Mouse (Mus musculus) forebrain, embryonic 13.5 days (tissue): Measurements from ENCODE around the gene Wwtr1. TPM values are rescaled to one million over a fixed set of nuclear protein-coding genes. Genes with fewer than 3 reads are reported as not detected.

ENCODE experiments used
- ATAC-seq: fragments of 200-750 bp; cut with Nextera tagmentation; 2 replicates; pipeline ENCODE4 v1.8.0; 2017
- H3K27ac ChIP-seq: fragments of 300-500 bp; sonication (generic); 2 replicates; pipeline ENCODE4 v1.5.1; 2015; ENCODE audit warnings: inconsistent platforms, mild to moderate bottlenecking, moderate library complexity
- H3K27me3 ChIP-seq: fragments of 300-500 bp; sonication (generic); 2 replicates; pipeline ENCODE4 v1.6.1; 2015; ENCODE audit warnings: mild to moderate bottlenecking, inconsistent platforms
- H3K36me3 ChIP-seq: fragments of 300-500 bp; sonication (generic); 2 replicates; pipeline ENCODE4 v1.6.1; 2015; ENCODE audit warnings: mild to moderate bottlenecking, inconsistent platforms; ENCODE audit not compliant: poor library complexity, severe bottlenecking
- H3K4me1 ChIP-seq: fragments of 300-500 bp; sonication (generic); 2 replicates; pipeline ENCODE4 v1.6.1; 2015; ENCODE audit warnings: inconsistent platforms
- H3K4me2 ChIP-seq: fragments of 300-500 bp; sonication (generic); 2 replicates; pipeline ENCODE4 v1.6.1; 2015; ENCODE audit warnings: inconsistent platforms, mild to moderate bottlenecking, moderate library complexity
- H3K4me3 ChIP-seq: fragments of 300-500 bp; sonication (generic); 2 replicates; pipeline ENCODE4 v1.5.1; 2015; ENCODE audit warnings: mild to moderate bottlenecking, inconsistent platforms
- H3K9ac ChIP-seq: fragments of 300-500 bp; sonication (generic); 2 replicates; pipeline ENCODE4 v1.6.1; 2015; ENCODE audit warnings: mild to moderate bottlenecking, inconsistent platforms
- H3K9me3 ChIP-seq: fragments of 300-500 bp; sonication (generic); replicated peaks from 2 replicates; pipeline ENCODE4 v1.6.1; 2016; ENCODE audit warnings: inconsistent platforms
- WGBS: fragments of 180-500 bp; shearing (Covaris S2); methylation state at CpG from one replicate; pipeline ENCODE4 v1.1.7; 2015; 5-methylcytosine and 5-hydroxymethylcytosine counted together
- polyA plus RNA-seq: library from polyadenylated mRNA; unstranded; fragments of >200 nt; fragmentation: Nextera tagmentation; extraction: Ambion mirVana; gene quantifications from 2 replicates; pipeline ENCODE4 v1.2.1, GENCODE M21; 2015

Wwtr1 gene
- polyA plus RNA-seq: 11.5 and 12.2 TPM in 2 replicates

GRCm38 (mm10) chr3:57575660-57576055 lies at the start of gene Wwtr1:
Gene Wwtr1, minus strand, starts transcription at chr3:57575910.
- WGBS: under 1% methylated on average over 35 of the region's 36 CpGs
- Histone ChIP-seq H3K27ac (peak within 1 kb of the TSS; percentile 77), H3K36me3 (peaks cover 2% of the 10 kb centered on the region), H3K9me3 (no peaks in the 10 kb centered on the region), H3K4me3 (peak within 1 kb of the TSS; percentile 75), H3K4me1 (peaks cover 34% of the 10 kb centered on the region), H3K9ac (peak within 1 kb of the TSS; percentile 82), H3K4me2 (peak within 1 kb of the TSS; percentile 91), H3K27me3 (no peaks in the 10 kb centered on the region)
- ATAC-seq: peak; percentile 87

- no peak overlapping the region for H3K27ac ChIP-seq
- no peaks in the 10 kb centered on the region for H3K9me3 ChIP-seq
- no peak overlapping the region for H3K4me2 ChIP-seq
- no peaks in the 10 kb centered on the region for H3K36me3 ChIP-seq
- no peaks in the 10 kb centered on the region for H3K4me1 ChIP-seq
- ATAC-seq: no peak
- H3K9ac ChIP-seq: no peak overlapping the region
- no peak overlapping the region for H3K4me3 ChIP-seq
- 86% methylated on average over 4 of the region's 4 CpGs for WGBS
- no peaks in the 10 kb centered on the region for H3K27me3 ChIP-seq
These were observed 44.0 kb upstream of the Wwtr1 start for GRCm38 (mm10) chr3:57619718-57620117.

GRCm38 (mm10) chr3:57615652-57616051 lies 39.9 kb upstream of the Wwtr1 start:
- 88% methylated on average over 4 of the region's 4 CpGs for WGBS
- ATAC-seq: no peak
- H3K4me1 ChIP-seq: no peaks in the 10 kb centered on the region
- no peak overlapping the region for H3K4me2 ChIP-seq
- H3K4me3 ChIP-seq: no peak overlapping the region
- no peaks in the 10 kb centered on the region for H3K27me3 ChIP-seq
- no peaks in the 10 kb centered on the region for H3K36me3 ChIP-seq
- H3K9ac ChIP-seq: no peak overlapping the region
- no peak overlapping the region for H3K27ac ChIP-seq
- no peaks in the 10 kb centered on the region for H3K9me3 ChIP-seq

- H3K4me3 ChIP-seq: no peak overlapping the region
- WGBS: 87% methylated on average over 3 of the region's 3 CpGs
These were observed 36.8 kb upstream of the Wwtr1 start for GRCm38 (mm10) chr3:57612430-57612997.

GRCm38 (mm10) chr3:57611776-57612175 lies 36.1 kb upstream of the Wwtr1 start:
- 92% methylated on average over 7 of the region's 7 CpGs for WGBS
- H3K27ac ChIP-seq: no peak overlapping the region
- no peak for ATAC-seq

More at GRCm38 (mm10) chr3:57612430-57612997, 36.8 kb upstream of the Wwtr1 start:
- ATAC-seq: no peak
- no peaks in the 10 kb centered on the region for H3K4me1 ChIP-seq
- H3K9ac ChIP-seq: no peak overlapping the region
- no peaks in the 10 kb centered on the region for H3K36me3 ChIP-seq
- no peaks in the 10 kb centered on the region for H3K27me3 ChIP-seq
- H3K4me2 ChIP-seq: no peak overlapping the region
- H3K27ac ChIP-seq: no peak overlapping the region
- H3K9me3 ChIP-seq: no peaks in the 10 kb centered on the region

GRCm38 (mm10) chr3:57604618-57605015 lies 28.9 kb upstream of the Wwtr1 start:
- WGBS: 67% methylated on average over 1 of the region's 1 CpGs
- no peaks in the 10 kb centered on the region for H3K27me3 ChIP-seq
- H3K4me3 ChIP-seq: no peak overlapping the region
- no peak for ATAC-seq
- no peak overlapping the region for H3K4me2 ChIP-seq
- H3K9ac ChIP-seq: no peak overlapping the region
- no peaks in the 10 kb centered on the region for H3K36me3 ChIP-seq
- H3K27ac ChIP-seq: no peak overlapping the region
- no peaks in the 10 kb centered on the region for H3K4me1 ChIP-seq
- no peaks in the 10 kb centered on the region for H3K9me3 ChIP-seq

More at GRCm38 (mm10) chr3:57611776-57612175, 36.1 kb upstream of the Wwtr1 start:
- Histone ChIP-seq H3K36me3 (no peaks in the 10 kb centered on the region), H3K4me3 (no peak overlapping the region), H3K9me3 (no peaks in the 10 kb centered on the region), H3K27me3 (no peaks in the 10 kb centered on the region), H3K4me2 (no peak overlapping the region), H3K9ac (no peak overlapping the region), H3K4me1 (no peaks in the 10 kb centered on the region)

GRCm38 (mm10) chr3:57603891-57604617 lies 28.3 kb upstream of the Wwtr1 start:
- no peaks in the 10 kb centered on the region for H3K27me3 ChIP-seq
- no peak overlapping the region for H3K27ac ChIP-seq
- no peak overlapping the region for H3K4me2 ChIP-seq
- WGBS: 71% methylated on average over 5 of the region's 5 CpGs
- no peak for ATAC-seq
- H3K4me1 ChIP-seq: no peaks in the 10 kb centered on the region
- H3K9ac ChIP-seq: no peak overlapping the region
- H3K4me3 ChIP-seq: no peak overlapping the region
- H3K36me3 ChIP-seq: no peaks in the 10 kb centered on the region
- no peaks in the 10 kb centered on the region for H3K9me3 ChIP-seq

- H3K27me3 ChIP-seq: no peaks in the 10 kb centered on the region
- 75% methylated on average over 4 of the region's 4 CpGs for WGBS
These were observed 26.9 kb upstream of the Wwtr1 start for GRCm38 (mm10) chr3:57602610-57603009.

GRCm38 (mm10) chr3:57596566-57596965 lies 20.9 kb upstream of the Wwtr1 start:
- no peak for ATAC-seq
- H3K4me2 ChIP-seq: no peak overlapping the region
- no peaks in the 10 kb centered on the region for H3K36me3 ChIP-seq
- no peaks in the 10 kb centered on the region for H3K9me3 ChIP-seq
- H3K9ac ChIP-seq: no peak overlapping the region
- no peak overlapping the region for H3K4me3 ChIP-seq
- 76% methylated on average over 7 of the region's 7 CpGs for WGBS
- H3K27me3 ChIP-seq: no peaks in the 10 kb centered on the region
- no peak overlapping the region for H3K27ac ChIP-seq
- no peaks in the 10 kb centered on the region for H3K4me1 ChIP-seq

More at GRCm38 (mm10) chr3:57602610-57603009, 26.9 kb upstream of the Wwtr1 start:
- Histone ChIP-seq H3K9me3 (no peaks in the 10 kb centered on the region), H3K4me1 (no peaks in the 10 kb centered on the region), H3K36me3 (no peaks in the 10 kb centered on the region), H3K4me2 (no peak overlapping the region), H3K9ac (no peak overlapping the region), H3K4me3 (no peak overlapping the region), H3K27ac (no peak overlapping the region)
- no peak for ATAC-seq

GRCm38 (mm10) chr3:57595506-57595905 lies 19.8 kb upstream of the Wwtr1 start:
- Histone ChIP-seq H3K9me3 (no peaks in the 10 kb centered on the region), H3K9ac (no peak overlapping the region), H3K27me3 (no peaks in the 10 kb centered on the region), H3K27ac (no peak overlapping the region), H3K4me3 (no peak overlapping the region), H3K36me3 (no peaks in the 10 kb centered on the region), H3K4me2 (no peak overlapping the region), H3K4me1 (no peaks in the 10 kb centered on the region)
- no peak for ATAC-seq

GRCm38 (mm10) chr3:57585967-57586366 lies 10.3 kb upstream of the Wwtr1 start:
- Histone ChIP-seq H3K4me1 (no peaks in the 10 kb centered on the region), H3K4me2 (no peak overlapping the region), H3K27me3 (no peaks in the 10 kb centered on the region), H3K27ac (no peak overlapping the region), H3K9ac (no peak overlapping the region), H3K4me3 (no peak overlapping the region), H3K9me3 (no peaks in the 10 kb centered on the region), H3K36me3 (no peaks in the 10 kb centered on the region)
- WGBS: 90% methylated on average over 6 of the region's 6 CpGs
- ATAC-seq: no peak

- no peak overlapping the region for H3K9ac ChIP-seq
- H3K9me3 ChIP-seq: no peaks in the 10 kb centered on the region
- H3K4me2 ChIP-seq: no peak overlapping the region
- no peaks in the 10 kb centered on the region for H3K4me1 ChIP-seq
- H3K27me3 ChIP-seq: no peaks in the 10 kb centered on the region
- ATAC-seq: no peak
- H3K27ac ChIP-seq: no peak overlapping the region
- 80% methylated on average over 4 of the region's 4 CpGs for WGBS
- no peak overlapping the region for H3K4me3 ChIP-seq
- no peaks in the 10 kb centered on the region for H3K36me3 ChIP-seq
These were observed 7.8 kb upstream of the Wwtr1 start for GRCm38 (mm10) chr3:57583533-57583932.
